In genomic region chr6:27885786-27886185, GRCm38 (mm10) we compare ENCODE assay signal across 27 mouse cellular contexts.
DNase-seq lines count a peak whose midpoint lies in the region; ATAC-seq lines count a peak whose summit lies in the region.
"Had no signal": no experiment of that assay in that cellular context is flagged by ENCODE, and none has a peak within 500 bp of the region (broad histone marks: within the 10 kb centered on the region; RNA-seq: fewer than 3 reads in every experiment).

No protein-coding gene starts in this region.

- ATAC-seq in frontal cortex, adult (ENCODE audit: low TSS enrichment): peak; percentile 99
- no peak for ATAC-seq in intestine, embryonic 16.5 days
- ATAC-seq: forebrain, embryonic 14.5 days; forebrain, postnatal 0 days; Patski had no signal

- WGBS in intestine, embryonic 16.5 days: 60% methylated on average over 1 of the region's 1 CpGs

- DNase-seq in frontal cortex, postnatal 14 days (ENCODE audit: low spot score in 2 of 2): no peak
- peak; percentile 4 for DNase-seq in layer of hippocampus, adult 9-11 months
- no peak for DNase-seq in layer of hippocampus, postnatal 25 days (ENCODE audit: extremely low spot score in 1 of 2, low spot score in 1 of 2)
- DNase-seq in right cerebral cortex, adult 2 months (ENCODE audit: low spot score in 2 of 2): peak; percentile 13 to 16
- DNase-seq in right cerebral cortex, postnatal 14 days: no peak
- DNase-seq in right cerebral cortex, postnatal 36 days (ENCODE audit: low spot score in 2 of 2): peak; percentile 10 to 14
- DNase-seq: adrenal gland, postnatal 14 days; B cell, adult 2 months; cerebellum, adult 11-12 months; cerebellum, adult 8-10 months; cerebellum, postnatal 10 days; cerebellum, postnatal 36 days; embryo, embryonic 11 days; forebrain, postnatal 0 days; gastrocnemius, adult 2 months; gastrocnemius, postnatal 14 days; heart, adult 11 months had no signal

- H3K4me3 ChIP-seq in intestine, embryonic 16.5 days (ENCODE audit: low read length): no peak overlapping the region
- H3K4me3 ChIP-seq: embryonic facial prominence, embryonic 15.5 days; gastrocnemius, adult 2 months; hindbrain, embryonic 12.5 days; hindbrain, embryonic 15.5 days had no signal

- H3K27ac ChIP-seq in intestine, embryonic 16.5 days (ENCODE audit: low read length): no peak overlapping the region
- H3K27ac ChIP-seq: embryonic facial prominence, embryonic 15.5 days; gastrocnemius, adult 2 months; hindbrain, embryonic 12.5 days; hindbrain, embryonic 15.5 days had no signal

- no peaks in the 10 kb centered on the region for H3K9me3 ChIP-seq in intestine, embryonic 16.5 days (ENCODE audit: control insufficient read depth, low read length)
- H3K9me3 ChIP-seq: embryonic facial prominence, embryonic 15.5 days; G1E; hindbrain, embryonic 12.5 days; hindbrain, embryonic 15.5 days had no signal

- no peaks in the 10 kb centered on the region for H3K36me3 ChIP-seq in intestine, embryonic 16.5 days (ENCODE audit: control insufficient read depth, insufficient read depth, low read length)
- H3K36me3 ChIP-seq: embryonic facial prominence, embryonic 15.5 days; G1E; hindbrain, embryonic 12.5 days; hindbrain, embryonic 15.5 days had no signal

- H3K4me2 ChIP-seq in intestine, embryonic 16.5 days (ENCODE audit: low read depth, low read length): no peak overlapping the region
- H3K4me2 ChIP-seq: embryonic facial prominence, embryonic 15.5 days; heart, embryonic 11.5 days; hindbrain, embryonic 12.5 days; hindbrain, embryonic 15.5 days had no signal

- H3K4me1 ChIP-seq in intestine, embryonic 16.5 days (ENCODE audit: control insufficient read depth, insufficient read depth, low read length): no peaks in the 10 kb centered on the region
- H3K4me1 ChIP-seq: embryonic facial prominence, embryonic 15.5 days; hindbrain, embryonic 12.5 days; hindbrain, embryonic 15.5 days had no signal

- H3K27me3 ChIP-seq in intestine, embryonic 16.5 days (replicated peaks; ENCODE audit: control insufficient read depth, insufficient read depth, low read length): no peaks in the 10 kb centered on the region
- H3K27me3 ChIP-seq: CH12.LX; embryonic facial prominence, embryonic 15.5 days; hindbrain, embryonic 12.5 days; hindbrain, embryonic 15.5 days; Patski had no signal

- no peak overlapping the region for H3K9ac ChIP-seq in intestine, embryonic 16.5 days (ENCODE audit: low read depth, low read length)
- H3K9ac ChIP-seq: embryonic facial prominence, embryonic 15.5 days; forebrain, postnatal 0 days; hindbrain, embryonic 12.5 days; hindbrain, embryonic 15.5 days had no signal

Comparison
In these comparisons a context has a peak if more than half of its experiments do, and no peak if none do; other contexts are left out.
1. DNase-seq: peak in layer of hippocampus, adult 9-11 months (single experiment), right cerebral cortex, adult 2 months (2 of 2) and right cerebral cortex, postnatal 36 days (2 of 2); none in frontal cortex, postnatal 14 days (0 of 2), layer of hippocampus, postnatal 25 days (0 of 2) and right cerebral cortex, postnatal 14 days (single experiment).